Mouse (Mus musculus): ENCODE results near the gene Pigp. TPM values are rescaled to one million over a fixed set of nuclear protein-coding genes. Genes with fewer than 3 reads are reported as not detected.

The Pigp gene
- total RNA-seq, 1 experiment, result 30.5 TPM

GRCm38 (mm10) chr16:94326008-94326407, 45.6 kb downstream of the Pigp start:
- Histone ChIP-seq H3K36me3 (ENCODE audit: control insufficient read depth, insufficient read depth, low read length, poor library complexity, severe bottlenecking) (no peaks in the 10 kb centered on the region), H3K9ac (ENCODE audit: insufficient read depth, low read depth, low read length, poor library complexity, severe bottlenecking) (no peak overlapping the region)
- in situ Hi-C loops (cut with MboI; ENCODE audit: low sequenced_read_pairs in 2 of 2, unreplicated experiment in 2 of 2), result no loop called here

GRCm38 (mm10) chr16:94323681-94324080, 48.0 kb downstream of the Pigp start:
- H3K9me3 ChIP-seq (ENCODE audit: control insufficient read depth, insufficient read depth, low read depth, low read length), result no peaks in the 10 kb centered on the region
- H3K4me1 ChIP-seq (ENCODE audit: control insufficient read depth in 2 of 2, insufficient read depth in 2 of 2, low read length in 2 of 2, poor library complexity in 1 of 2), result 0 out of 4 replicates have a peak, but pooled peaks cover 0 to 2% of the 10 kb centered on the region in 2 experiments
- H3K9ac ChIP-seq (ENCODE audit: insufficient read depth, low read depth, low read length, poor library complexity, severe bottlenecking), result no peak overlapping the region
- H3K36me3 ChIP-seq (ENCODE audit: control insufficient read depth, insufficient read depth, low read length, poor library complexity, severe bottlenecking), result no peaks in the 10 kb centered on the region
- in situ Hi-C loops (cut with MboI; ENCODE audit: low sequenced_read_pairs in 2 of 2, unreplicated experiment in 2 of 2), result no loop called here
- TF ChIP-seq CHD2 (IDR thresholded peaks at IDR 0.05; ENCODE audit: low read depth, low read length) (no peak), MAFK (IDR thresholded peaks at IDR 0.05; ENCODE audit: insufficient read depth, low read depth, low read length) (no peak), HCFC1 (IDR thresholded peaks at IDR 0.05; ENCODE audit: borderline replicate concordance, insufficient read depth, low read length) (no peak), ZC3H11A (IDR thresholded peaks at IDR 0.05; ENCODE audit: borderline replicate concordance, low read depth, low read length) (no peak)
- no peak for DNase-seq (ENCODE audit: low read depth, low spot score)
- H3K27ac ChIP-seq (ENCODE audit: insufficient read depth, low read depth, low read length, poor library complexity, severe bottlenecking), result no peak overlapping the region
- no peak overlapping the region for H3K4me3 ChIP-seq (ENCODE audit: insufficient read depth in 1 of 2, low read depth in 1 of 2, low read length in 2 of 2, poor library complexity in 1 of 2, severe bottlenecking in 1 of 2)

More at GRCm38 (mm10) chr16:94326008-94326407, 45.6 kb downstream of the Pigp start:
- no peak for DNase-seq (ENCODE audit: low read depth, low spot score)
- Histone ChIP-seq H3K4me1 (ENCODE audit: control insufficient read depth in 2 of 2, insufficient read depth in 2 of 2, low read length in 2 of 2, poor library complexity in 1 of 2) (0 out of 4 replicates have a peak, but pooled peaks cover 0 to 2% of the 10 kb centered on the region in 2 experiments), H3K27ac (ENCODE audit: insufficient read depth, low read depth, low read length, poor library complexity, severe bottlenecking) (no peak overlapping the region), H3K9me3 (ENCODE audit: control insufficient read depth, insufficient read depth, low read depth, low read length) (no peaks in the 10 kb centered on the region), H3K4me3 (ENCODE audit: insufficient read depth in 1 of 2, low read depth in 1 of 2, low read length in 2 of 2, poor library complexity in 1 of 2, severe bottlenecking in 1 of 2) (no peak overlapping the region)
- TF ChIP-seq ZC3H11A (IDR thresholded peaks at IDR 0.05; ENCODE audit: borderline replicate concordance, low read depth, low read length) (no peak), MAFK (IDR thresholded peaks at IDR 0.05; ENCODE audit: insufficient read depth, low read depth, low read length) (no peak), CHD2 (IDR thresholded peaks at IDR 0.05; ENCODE audit: low read depth, low read length) (no peak)

GRCm38 (mm10) chr16:94320223-94320622, 51.4 kb downstream of the Pigp start:
- Histone ChIP-seq H3K9ac (ENCODE audit: insufficient read depth, low read depth, low read length, poor library complexity, severe bottlenecking) (no peak overlapping the region), H3K27ac (ENCODE audit: insufficient read depth, low read depth, low read length, poor library complexity, severe bottlenecking) (no peak overlapping the region), H3K36me3 (ENCODE audit: control insufficient read depth, insufficient read depth, low read length, poor library complexity, severe bottlenecking) (no peaks in the 10 kb centered on the region), H3K4me1 (ENCODE audit: control insufficient read depth in 2 of 2, insufficient read depth in 2 of 2, low read length in 2 of 2, poor library complexity in 1 of 2) (peaks cover 0 to 5% of the 10 kb centered on the region in 2 experiments; a peak in 1 of 4 replicates), H3K4me3 (ENCODE audit: insufficient read depth in 1 of 2, low read depth in 1 of 2, low read length in 2 of 2, poor library complexity in 1 of 2, severe bottlenecking in 1 of 2) (no peak overlapping the region), H3K9me3 (ENCODE audit: control insufficient read depth, insufficient read depth, low read depth, low read length) (no peaks in the 10 kb centered on the region)
- TF ChIP-seq MAFK (IDR thresholded peaks at IDR 0.05; ENCODE audit: insufficient read depth, low read depth, low read length) (no peak), HCFC1 (IDR thresholded peaks at IDR 0.05; ENCODE audit: borderline replicate concordance, insufficient read depth, low read length) (no peak), ZC3H11A (IDR thresholded peaks at IDR 0.05; ENCODE audit: borderline replicate concordance, low read depth, low read length) (no peak), CHD2 (IDR thresholded peaks at IDR 0.05; ENCODE audit: low read depth, low read length) (no peak), ZNF384 (IDR thresholded peaks at IDR 0.05; ENCODE audit: low read depth, low read length) (no peak)
- in situ Hi-C loops (cut with MboI; ENCODE audit: low sequenced_read_pairs in 2 of 2, unreplicated experiment in 2 of 2), result no loop called here
- no peak for DNase-seq (ENCODE audit: low read depth, low spot score)

- TF ChIP-seq ZNF384 (IDR thresholded peaks at IDR 0.05; ENCODE audit: low read depth, low read length) (no peak), MAFK (IDR thresholded peaks at IDR 0.05; ENCODE audit: insufficient read depth, low read depth, low read length) (no peak), ZC3H11A (IDR thresholded peaks at IDR 0.05; ENCODE audit: borderline replicate concordance, low read depth, low read length) (no peak), CHD2 (IDR thresholded peaks at IDR 0.05; ENCODE audit: low read depth, low read length) (no peak), HCFC1 (IDR thresholded peaks at IDR 0.05; ENCODE audit: borderline replicate concordance, insufficient read depth, low read length) (no peak)
- in situ Hi-C loops (cut with MboI; ENCODE audit: low sequenced_read_pairs in 2 of 2, unreplicated experiment in 2 of 2), result no loop called here
- Histone ChIP-seq H3K36me3 (ENCODE audit: control insufficient read depth, insufficient read depth, low read length, poor library complexity, severe bottlenecking) (no peaks in the 10 kb centered on the region), H3K9me3 (ENCODE audit: control insufficient read depth, insufficient read depth, low read depth, low read length) (no peaks in the 10 kb centered on the region), H3K4me3 (ENCODE audit: insufficient read depth in 1 of 2, low read depth in 1 of 2, low read length in 2 of 2, poor library complexity in 1 of 2, severe bottlenecking in 1 of 2) (no peak overlapping the region), H3K9ac (ENCODE audit: insufficient read depth, low read depth, low read length, poor library complexity, severe bottlenecking) (no peak overlapping the region), H3K4me1 (ENCODE audit: control insufficient read depth in 2 of 2, insufficient read depth in 2 of 2, low read length in 2 of 2, poor library complexity in 1 of 2) (peaks cover 0 to 3% of the 10 kb centered on the region in 2 experiments; a peak in 1 of 4 replicates), H3K27ac (ENCODE audit: insufficient read depth, low read depth, low read length, poor library complexity, severe bottlenecking) (no peak overlapping the region)
- DNase-seq (ENCODE audit: low read depth, low spot score), result no peak
These were observed 53.9 kb downstream of the Pigp start for GRCm38 (mm10) chr16:94317752-94318151.

- Histone ChIP-seq H3K9ac (ENCODE audit: insufficient read depth, low read depth, low read length, poor library complexity, severe bottlenecking) (no peak overlapping the region), H3K36me3 (ENCODE audit: control insufficient read depth, insufficient read depth, low read length, poor library complexity, severe bottlenecking) (no peaks in the 10 kb centered on the region), H3K4me3 (ENCODE audit: insufficient read depth in 1 of 2, low read depth in 1 of 2, low read length in 2 of 2, poor library complexity in 1 of 2, severe bottlenecking in 1 of 2) (no peak overlapping the region), H3K27ac (ENCODE audit: insufficient read depth, low read depth, low read length, poor library complexity, severe bottlenecking) (no peak overlapping the region), H3K4me1 (ENCODE audit: control insufficient read depth in 2 of 2, insufficient read depth in 2 of 2, low read length in 2 of 2, poor library complexity in 1 of 2) (peaks cover 0 to 6% of the 10 kb centered on the region in 2 experiments; a peak in 1 of 4 replicates), H3K9me3 (ENCODE audit: control insufficient read depth, insufficient read depth, low read depth, low read length) (no peaks in the 10 kb centered on the region)
- in situ Hi-C loops (cut with MboI; ENCODE audit: low sequenced_read_pairs in 2 of 2, unreplicated experiment in 2 of 2), result no loop called here
- no peak for DNase-seq (ENCODE audit: low read depth, low spot score)
- TF ChIP-seq MAFK (IDR thresholded peaks at IDR 0.05; ENCODE audit: insufficient read depth, low read depth, low read length) (no peak), HCFC1 (IDR thresholded peaks at IDR 0.05; ENCODE audit: borderline replicate concordance, insufficient read depth, low read length) (no peak), ZC3H11A (IDR thresholded peaks at IDR 0.05; ENCODE audit: borderline replicate concordance, low read depth, low read length) (no peak), CHD2 (IDR thresholded peaks at IDR 0.05; ENCODE audit: low read depth, low read length) (no peak), ZNF384 (IDR thresholded peaks at IDR 0.05; ENCODE audit: low read depth, low read length) (no peak)
These were observed 56.4 kb downstream of the Pigp start for GRCm38 (mm10) chr16:94315215-94315614.
